Mouse (Mus musculus): ENCODE measurements around the gene Gm10065.

- TF ChIP-seq JUND (conservative IDR thresholded peaks at IDR 0.05; ENCODE audit: low read depth, low read length), result no peak
- TF ChIP-seq USF1 (IDR thresholded peaks at IDR 0.05; ENCODE audit: low read depth, low read length), result no peak
- TF ChIP-seq ETS1 (conservative IDR thresholded peaks at IDR 0.05; ENCODE audit: low read depth, low read length), result no peak
Observed at GRCm38 (mm10) chr13:21446796-21447195, 32.4 kb downstream of the Gm10065 start.
